Mouse (Mus musculus) skeletal muscle tissue, adult 2 months (tissue): ENCODE measurements around the gene Herc2.
"Not testable (repeated sequence)": the region's sequence is repeated elsewhere in the genome, so short reads cannot be mapped to it uniquely, and the experiment has no call there.

Experiments used
- DNase-seq: peaks from one replicate; pipeline ENCODE4 v3.0.0-alpha.2; 2012; ENCODE audit warnings: low read depth, low spot score

The Herc2 gene

DNA sequence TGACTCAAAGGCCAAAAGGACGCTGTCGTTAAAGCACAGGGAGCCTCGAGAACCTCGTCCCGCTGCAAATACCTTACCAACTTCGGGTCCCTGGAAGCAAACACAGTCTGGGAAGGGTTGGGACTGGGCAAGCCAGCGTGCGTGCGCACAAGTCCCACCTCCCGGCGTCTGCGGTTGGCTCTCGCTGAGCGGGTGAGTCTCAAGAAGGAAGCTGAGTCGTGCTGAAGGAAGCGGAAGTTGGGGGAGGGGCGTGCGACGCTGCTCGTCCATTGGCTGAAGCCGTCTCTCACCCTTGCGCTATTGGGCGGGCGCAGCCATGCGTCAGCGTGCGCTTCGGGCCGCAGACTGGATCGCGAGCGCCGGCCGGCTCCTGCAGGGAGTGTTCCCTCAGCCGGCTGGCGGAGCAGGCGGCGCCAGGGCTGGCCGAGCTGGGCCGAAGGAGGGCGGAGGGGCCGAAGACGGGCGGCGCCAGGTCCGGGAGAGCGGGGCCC, at the start of gene Herc2:
Herc2 (plus strand) TSS at position 366 of the 491 bp plus-strand sequence.
- DNase-seq: peak; percentile 99

DNA sequence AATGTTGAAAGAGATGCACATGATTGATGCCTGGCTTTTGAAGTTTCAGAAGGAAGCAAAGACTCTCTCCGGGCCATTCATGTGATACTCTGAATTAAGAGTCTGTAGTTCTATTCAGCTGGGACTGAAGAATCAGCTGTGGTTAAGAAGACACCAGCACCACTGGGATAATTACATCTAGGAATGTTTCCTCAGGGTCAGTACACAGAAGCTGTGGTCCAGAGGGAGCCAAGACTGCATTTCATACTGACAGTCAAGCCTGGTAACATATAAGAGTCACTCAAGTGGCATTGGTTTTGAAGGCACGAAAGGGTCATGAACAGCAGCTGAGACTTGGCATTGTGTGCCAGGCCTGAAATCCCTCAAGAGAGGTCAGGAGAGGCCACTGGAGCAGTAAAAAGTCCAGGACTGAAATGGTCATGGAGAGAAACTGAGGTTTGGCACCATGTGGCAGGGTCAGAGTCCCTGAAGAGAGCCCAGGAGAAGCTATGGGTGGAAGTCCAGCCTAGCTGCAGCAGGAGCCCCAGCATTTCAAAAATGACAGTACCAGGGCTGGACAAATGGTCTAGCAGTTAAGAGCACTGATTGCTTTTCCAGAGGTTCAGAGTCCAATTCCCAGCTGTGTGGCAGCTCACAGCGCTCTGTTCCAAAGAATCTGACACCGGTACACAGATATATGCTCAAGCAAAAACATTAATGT, 39.5 kb upstream of the Herc2 start:
- DNase-seq: no peak

DNA sequence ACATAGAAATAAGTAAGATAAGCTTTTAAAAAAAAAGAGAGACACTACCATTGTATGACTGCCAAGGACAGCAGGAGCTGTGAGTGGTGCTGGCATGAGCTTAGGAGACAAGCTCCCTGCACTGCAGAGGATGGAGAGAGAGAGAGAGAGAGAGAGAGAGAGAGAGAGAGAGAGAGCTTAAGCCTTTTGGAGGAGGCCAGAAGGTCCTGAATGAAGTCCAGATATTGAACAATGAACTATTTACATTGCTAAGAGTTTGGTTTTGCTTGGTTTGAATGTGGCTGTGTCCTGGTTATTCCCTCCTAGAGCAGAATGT, 39.0 kb upstream of the Herc2 start:
- no peak for DNase-seq

DNA sequence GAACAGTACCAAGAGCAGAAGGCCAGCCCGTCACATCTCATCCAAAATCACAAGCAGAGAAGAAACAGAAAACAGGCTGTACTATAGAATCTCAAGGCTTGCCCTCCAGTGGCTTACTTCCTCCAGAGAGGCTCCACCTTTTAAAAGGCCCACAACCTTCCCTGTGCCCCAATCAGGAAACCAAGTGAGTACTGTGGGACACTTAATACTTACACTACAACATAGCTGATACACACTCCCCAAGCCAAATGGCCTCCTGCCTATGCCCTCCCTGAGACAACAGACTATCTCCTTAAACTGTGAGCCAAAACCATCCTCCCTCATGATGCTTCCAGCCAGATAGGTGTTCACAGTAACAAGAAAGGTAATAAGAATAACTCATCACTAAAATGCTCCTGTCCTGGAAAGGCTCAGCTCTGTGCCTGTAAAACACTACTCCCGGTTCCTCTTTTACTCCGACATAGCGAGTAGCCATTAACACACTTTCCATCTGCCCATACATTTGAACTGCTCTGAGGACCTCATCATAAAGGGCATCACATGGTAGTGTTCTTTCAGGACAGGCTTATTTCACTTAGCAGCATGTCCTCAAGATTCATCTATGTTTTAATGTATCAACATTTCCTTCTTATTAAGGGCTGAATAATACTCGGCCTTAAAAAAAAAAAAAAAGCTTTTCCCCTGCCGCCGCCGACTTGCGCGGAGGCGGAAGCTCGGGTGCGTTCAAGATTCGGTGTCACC, 36.6 kb upstream of the Herc2 start:
- no peak for DNase-seq

DNA sequence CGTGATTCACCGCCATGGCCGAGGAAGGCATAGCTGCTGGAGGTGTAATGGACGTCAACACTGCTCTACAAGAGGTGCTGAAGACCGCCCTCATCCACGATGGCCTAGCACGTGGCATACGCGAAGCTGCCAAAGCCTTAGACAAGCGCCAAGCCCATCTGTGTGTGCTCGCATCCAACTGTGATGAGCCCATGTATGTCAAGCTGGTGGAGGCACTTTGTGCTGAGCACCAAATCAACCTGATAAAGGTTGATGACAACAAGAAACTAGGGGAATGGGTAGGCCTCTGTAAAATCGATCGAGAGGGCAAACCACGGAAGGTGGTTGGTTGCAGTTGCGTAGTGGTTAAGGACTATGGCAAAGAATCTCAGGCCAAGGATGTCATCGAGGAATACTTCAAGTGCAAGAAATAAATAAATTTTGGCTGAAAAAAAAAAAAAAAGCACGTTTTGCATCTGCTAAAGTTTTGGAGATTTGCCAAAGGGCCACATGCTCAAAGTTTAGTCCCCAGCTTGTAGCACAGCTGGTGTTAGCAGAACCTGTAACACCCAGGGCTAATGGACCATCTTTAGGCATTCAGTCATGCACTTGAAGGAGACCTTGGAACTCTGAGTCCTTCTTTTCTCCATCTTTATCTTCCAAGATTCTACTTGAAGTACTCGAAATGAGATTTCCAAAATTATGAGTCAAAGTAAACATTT, 35.8 kb upstream of the Herc2 start:
- DNase-seq: not testable (repeated sequence)

DNA sequence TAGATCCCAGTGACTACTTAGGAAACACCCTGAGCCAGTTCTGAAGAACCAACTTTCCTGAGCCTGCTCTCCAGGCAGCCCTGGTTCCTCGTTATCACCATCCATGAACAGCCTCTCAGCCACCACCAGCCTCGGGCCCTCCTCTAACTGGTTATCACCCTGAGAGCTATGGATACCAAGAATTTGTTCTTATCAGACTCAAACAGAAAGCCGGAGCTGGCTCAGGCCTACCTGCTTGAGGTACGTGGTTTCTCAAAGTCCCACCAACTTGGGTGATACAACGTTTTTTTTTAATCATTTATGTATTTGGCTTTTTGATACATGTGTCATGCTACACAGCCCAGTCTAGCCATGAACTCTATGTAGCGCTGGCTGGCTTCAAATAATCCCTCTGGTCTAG, 34.8 kb upstream of the Herc2 start:
- DNase-seq: peak; percentile 22

DNA sequence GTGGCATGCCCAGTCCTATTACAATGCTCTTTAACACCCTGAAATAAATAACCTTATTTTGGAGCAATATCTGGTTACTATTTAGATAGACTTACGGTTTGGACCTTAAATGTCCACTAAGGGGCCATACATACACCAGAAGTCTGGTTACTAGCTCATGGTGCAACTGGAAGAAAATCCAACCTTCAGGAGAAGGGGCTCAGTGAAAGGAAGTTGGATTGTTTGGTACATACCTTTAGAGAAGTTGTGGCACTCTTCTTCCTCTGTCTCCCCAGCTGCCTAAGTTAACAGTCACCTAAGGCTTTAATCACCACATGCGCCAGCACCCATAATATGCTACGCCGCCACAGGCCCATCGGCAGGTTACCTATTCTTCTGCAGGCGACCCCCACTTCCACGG, 34.2 kb upstream of the Herc2 start:
- no peak for DNase-seq

DNA sequence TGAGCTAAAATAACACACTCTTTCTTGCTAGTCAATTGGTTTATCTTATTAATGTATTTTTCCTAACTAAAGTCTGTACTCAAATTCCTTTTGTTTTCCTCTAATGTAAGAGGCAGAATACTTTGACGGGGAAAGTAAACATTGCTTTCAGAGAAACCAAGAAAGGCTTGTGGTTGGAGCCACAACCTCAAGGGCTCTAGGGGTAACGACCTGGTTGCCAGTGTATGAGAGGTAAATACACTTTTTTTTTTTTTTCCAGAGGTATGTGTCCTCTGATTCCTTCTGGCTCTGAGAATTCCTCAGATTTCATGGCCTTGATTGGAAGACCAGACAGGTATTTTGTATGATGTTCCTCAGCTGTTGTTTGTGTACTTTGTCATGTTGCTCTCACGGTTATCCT, 32.2 kb upstream of the Herc2 start:
- no peak for DNase-seq

DNA sequence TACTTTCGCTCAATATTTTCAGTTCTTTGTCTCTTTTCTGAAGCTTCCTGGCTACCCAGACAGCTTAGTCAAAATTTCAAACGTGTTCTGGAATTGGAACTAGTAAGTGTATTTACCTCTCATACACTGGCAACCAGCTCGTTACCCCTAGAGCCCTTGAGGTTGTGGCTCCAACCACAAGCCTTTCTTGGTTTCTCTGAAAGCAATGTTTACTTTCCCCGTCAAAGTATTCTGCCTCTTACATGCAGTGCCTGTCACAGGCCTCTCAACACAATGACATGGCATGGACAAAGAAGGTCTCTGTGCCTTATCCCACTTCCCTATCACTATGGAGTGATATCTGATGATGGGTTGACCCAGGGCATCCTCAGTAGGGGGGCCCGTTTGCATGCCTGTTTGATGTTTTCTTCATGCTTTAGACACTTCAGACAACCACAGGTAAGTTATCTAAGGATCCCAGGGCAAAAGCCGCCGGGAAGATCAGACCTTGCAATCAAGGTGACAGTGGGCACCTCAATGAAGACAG, 31.5 kb upstream of the Herc2 start:
- no peak for DNase-seq

DNA sequence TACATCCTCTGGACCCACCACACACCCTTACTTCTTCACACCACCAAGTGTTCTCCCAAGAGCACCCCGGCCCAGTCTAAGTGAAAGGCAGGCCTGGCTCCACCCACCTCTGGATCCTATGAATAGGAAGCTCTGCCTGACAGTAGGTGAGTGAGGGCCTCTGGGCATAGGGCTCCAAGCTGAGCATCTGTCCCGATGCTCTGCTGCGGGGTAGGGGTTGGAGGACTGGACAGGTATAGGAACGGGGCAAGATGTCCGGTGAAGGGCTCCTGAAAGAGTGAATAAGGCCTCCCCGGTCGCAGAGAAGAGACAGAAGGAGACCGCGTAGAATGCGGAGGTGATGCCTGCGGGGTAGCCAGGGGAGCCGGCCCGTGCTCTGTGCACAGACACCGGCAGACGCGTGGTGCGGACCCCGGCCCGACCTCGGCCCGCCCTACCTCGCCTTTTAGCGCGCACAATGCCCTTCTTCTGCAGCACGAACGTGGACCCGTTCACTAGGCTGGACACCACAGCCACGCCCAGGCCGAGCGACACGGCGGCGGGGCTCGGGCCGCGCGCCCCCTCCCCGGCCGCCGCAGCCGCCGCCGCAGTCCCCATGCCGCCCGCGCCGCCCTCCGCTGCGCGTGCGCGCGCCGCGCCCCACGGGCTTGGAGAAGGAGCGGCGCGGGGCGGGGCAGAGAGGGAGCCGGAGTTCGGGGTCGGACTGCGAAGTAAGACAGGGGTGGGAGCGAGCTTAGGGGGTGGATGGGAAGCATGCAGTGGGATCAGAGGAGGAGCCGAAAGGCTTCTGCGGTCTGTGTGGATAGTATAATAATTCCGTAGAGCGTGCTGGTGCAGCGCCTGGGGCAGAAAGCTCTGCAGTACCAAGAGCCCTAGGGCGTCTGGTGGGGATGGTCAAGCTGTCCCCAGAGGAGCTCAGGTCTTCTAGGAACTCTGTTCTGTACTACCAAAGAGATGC, 30.7 kb upstream of the Herc2 start:
- DNase-seq: peak; percentile 27

DNA sequence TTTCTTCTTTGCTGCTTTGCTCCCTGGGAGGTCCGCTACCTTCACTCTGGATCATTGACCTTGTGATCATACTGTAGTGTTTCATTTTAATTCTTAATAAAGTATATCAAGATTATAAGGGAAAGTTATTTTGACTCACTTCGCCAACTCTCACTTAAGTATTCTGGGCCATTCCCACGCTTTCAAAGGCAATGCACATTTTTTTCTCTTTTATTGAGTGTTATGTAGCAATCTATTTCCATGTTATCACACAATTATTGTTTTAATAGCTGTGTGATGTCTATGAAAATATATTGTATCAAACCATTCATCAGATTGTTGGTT, 30.1 kb upstream of the Herc2 start, which contains the start of gene Nipa1:
Nipa1 (minus strand) TSS at position 25 of the 324 bp plus-strand sequence.
- DNase-seq: no peak

DNA sequence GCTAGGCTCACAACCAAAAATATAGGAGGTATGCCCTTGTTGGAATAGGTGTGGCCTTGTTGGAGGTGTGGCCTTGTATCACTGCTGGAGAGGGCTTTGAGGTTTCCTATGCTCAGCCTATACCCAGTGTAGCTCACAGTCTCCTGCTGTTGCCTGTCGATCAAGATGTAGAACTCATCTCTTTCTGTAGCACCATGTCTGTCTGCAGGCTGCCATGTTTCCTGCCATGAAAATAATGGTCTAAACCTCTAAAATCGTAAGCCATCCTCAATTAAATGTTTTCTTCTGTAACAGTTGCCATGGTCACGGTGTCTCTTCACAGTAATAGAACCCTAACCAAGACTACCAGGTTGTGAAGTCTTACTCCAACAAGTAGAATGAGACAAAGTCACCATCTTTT, 26.4 kb upstream of the Herc2 start:
- no peak for DNase-seq

DNA sequence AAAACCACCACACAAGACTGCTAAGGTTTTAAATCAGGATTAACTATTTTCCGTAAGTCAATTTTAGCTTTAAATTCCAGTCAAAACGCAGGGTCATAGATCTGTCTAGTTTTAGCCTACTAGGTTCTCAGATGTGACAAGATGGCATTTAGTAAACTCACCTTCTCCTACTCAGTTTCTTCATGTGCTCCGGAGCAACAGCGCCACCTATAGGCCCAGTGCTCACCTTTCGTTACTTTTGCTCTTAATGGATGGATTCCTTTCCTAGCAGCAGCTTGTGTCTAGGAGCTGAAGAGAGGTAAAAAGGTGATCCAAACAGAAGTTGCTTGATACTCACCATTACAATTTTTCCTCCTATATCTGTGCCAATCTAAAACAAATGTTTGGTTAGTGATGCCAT, 7.6 kb upstream of the Herc2 start:
- peak; percentile 57 for DNase-seq

DNA sequence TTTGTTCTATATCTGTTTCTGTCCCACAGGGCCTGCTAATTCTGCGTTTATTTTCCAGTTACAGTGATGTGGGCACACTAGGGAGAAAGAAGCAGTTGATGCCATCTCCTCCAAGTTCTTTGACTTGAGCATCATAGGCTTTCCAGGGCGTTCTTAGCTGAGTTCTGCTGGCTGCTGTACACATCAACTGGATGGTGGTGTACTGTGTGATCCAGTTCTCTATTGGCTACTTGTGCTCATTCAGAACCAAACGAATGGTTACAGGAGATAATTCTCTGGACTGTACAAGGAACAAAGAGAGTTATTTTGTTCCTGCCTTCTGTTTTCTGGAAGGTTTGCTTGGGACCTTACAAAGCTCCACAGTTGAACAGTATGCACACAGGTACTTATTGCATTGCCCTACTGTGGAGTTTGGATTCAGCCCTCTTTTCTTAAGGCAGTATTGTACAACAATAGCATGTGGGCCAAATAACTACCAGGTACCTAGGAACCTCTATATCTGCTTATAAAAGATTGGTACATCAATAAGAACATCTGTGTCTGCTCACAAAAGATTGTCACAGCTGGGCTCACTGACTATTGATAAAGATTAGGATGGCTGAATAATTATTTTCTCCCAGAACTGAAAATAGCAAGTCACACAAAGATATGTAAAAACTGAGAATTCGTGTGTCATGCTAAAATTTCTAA, 6.3 kb upstream of the Herc2 start:
- no peak for DNase-seq

DNA sequence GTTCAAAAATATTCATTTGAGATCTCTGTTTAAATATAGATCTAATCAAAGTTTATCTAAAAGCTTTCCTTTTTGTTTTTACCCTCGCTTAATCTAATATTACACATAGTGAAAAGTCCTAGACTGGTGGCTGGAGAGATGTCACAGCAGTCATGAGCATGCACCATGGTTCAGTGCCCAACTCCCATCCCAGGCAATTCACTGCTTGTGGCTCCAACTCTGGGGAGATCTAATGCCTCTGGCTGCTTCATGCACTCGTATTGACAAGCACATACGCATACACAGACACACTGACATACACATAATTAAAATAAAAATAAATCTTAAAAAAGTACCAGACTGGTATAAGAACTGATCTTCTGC, 5.7 kb upstream of the Herc2 start:
- no peak for DNase-seq

DNA sequence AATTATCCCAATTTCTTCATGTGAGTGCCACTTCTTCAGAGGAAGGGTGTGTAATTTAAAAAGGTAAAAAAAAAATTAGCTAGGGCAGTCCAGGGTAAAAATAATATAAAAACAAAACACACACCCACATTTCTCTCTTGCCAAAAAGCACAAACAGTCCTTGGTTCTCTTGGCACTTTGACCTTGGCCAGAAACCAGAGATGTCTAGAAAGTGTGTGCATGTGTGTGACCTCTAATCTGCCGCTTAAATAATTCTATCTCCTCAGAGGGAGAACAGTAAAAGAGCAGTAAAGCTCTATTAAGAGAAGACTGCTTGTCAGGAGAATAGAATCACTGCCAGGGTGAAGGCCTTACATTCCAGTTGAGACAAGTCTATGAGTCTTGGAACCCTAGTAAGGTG, 2.8 kb upstream of the Herc2 start:
- no peak for DNase-seq

DNA sequence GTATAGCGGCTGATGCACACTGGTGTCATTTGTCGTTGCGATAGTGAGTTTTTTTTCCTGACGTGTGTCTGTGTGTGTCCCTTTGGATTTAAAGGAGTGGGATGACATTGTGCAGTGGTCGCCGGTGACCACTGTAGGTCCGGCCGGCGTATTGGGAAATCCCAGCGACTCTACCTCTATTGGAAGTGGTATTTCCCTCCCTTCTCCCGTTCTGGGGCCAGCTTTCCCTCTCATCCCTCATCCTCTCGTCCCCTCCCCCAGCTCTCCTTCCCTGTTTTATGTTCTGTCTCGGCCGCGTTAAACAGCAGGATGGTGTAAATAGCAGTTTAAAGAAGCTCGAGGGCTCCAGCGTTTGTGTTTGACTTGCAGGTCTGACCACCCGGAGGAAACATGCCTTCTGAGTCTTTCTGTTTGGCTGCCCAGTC, 503 bp downstream of the Herc2 start:
- DNase-seq: peak; percentile 10

DNA sequence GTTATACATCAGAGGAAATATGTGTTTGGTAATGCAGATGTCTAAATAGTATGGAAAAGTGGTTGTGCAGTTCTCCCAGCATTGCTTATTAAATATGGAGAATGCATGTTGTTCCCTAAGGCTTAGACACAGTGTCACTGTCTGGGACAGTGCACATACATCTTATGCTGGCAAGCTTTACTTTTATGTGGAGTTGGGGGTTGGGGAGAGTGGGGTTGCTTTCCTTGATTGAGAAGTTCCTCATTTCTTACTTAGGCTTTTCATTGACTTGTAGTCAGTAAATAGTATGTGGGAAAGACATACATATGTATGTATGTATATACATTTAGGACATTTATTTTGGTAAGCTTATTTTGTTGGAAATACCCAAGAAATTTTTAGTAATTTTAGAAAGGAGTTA, 3.0 kb downstream of the Herc2 start:
- DNase-seq: no peak

DNA sequence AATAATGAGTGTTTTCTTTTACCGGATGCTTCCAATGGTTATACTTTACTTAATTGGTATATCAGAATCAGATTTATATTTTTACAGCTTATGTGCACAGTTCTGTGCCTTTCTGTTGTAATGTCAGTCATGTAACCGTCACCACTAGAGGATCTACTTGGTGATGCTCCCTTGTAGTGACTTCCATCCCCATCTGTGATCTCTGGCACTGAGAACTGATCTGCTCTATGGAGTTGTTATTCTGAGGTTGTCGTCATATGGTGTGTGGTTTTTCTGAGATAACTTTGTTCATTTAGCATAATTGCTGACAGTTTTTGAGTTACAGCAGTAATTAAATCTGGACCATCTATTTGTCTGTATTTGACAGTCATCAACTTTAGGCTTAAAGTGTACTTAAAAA, 5.3 kb downstream of the Herc2 start:
- no peak for DNase-seq

DNA sequence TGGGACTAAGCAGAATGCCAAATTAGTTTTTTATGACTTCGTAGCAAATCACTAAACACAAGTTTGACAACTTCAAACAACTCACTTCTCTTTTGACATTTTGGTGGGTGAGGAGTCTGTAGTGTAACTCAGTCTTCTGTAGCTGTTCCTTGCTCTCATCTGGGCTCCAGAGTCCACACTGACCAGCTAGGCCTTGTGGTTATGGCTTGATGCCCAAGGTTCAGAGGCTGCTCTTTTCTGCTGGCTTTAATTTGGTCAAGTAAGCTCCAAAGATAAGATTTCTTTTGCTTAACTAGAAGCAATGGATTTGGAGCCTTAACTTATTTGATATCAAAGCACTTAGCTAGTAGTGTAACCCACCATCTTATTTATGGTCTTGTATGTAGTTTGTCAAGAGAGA, 14.9 kb downstream of the Herc2 start:
- DNase-seq: no peak

DNA sequence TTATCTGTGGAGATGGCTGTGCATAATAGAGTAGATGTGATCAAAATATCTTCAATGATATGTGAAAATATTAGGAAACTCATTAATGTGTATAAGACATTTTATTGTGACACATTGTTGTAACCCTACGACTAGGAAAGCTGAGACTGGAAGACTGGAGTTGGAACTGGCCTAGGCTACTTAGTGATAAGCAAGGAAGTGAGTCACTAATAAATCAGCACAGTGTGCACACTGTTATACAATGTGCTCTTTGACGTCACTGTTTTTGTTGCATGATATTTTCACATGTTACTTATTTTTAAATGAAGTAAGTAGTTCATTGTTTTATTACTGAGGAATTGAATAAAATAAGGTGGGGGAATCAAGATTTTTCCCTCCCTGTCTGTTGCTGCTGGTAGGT, 16.1 kb downstream of the Herc2 start:
- no peak for DNase-seq
